Mouse (Mus musculus) granulocyte monocyte progenitor cell, adult 5-6 weeks (primary cell): ENCODE results near the gene Pnpla5. TPM values are rescaled to one million over a fixed set of nuclear protein-coding genes. Genes with fewer than 3 reads are reported as not detected.
"Not testable (repeated sequence)": the region's sequence is repeated elsewhere in the genome, so short reads cannot be mapped to it uniquely, and the experiment has no call there.

Experiments used
- ATAC-seq: replicated peaks from 2 replicates; pipeline ENCODE4 v1.8.0; 2016; ENCODE audit warnings: mild to moderate bottlenecking, moderate TSS enrichment, inconsistent platforms; ENCODE audit not compliant: poor library complexity, severe bottlenecking
- total RNA-seq, 2 experiments: library from RNA; stranded (forward) in 1 of 2; stranded (reverse) in 1 of 2; fragments of 200-712, 200-1000 nt in 1 of 2; fragments of >200 nt in 1 of 2; fragmentation: Nextera tagmentation in 1 of 2; gene quantifications; 2 replicates each; pipeline ENCODE4 v1.2.3; 2014 to 2017

Pnpla5 gene
- total RNA-seq, 2 experiments from 2014 or later: not detected

DNA sequence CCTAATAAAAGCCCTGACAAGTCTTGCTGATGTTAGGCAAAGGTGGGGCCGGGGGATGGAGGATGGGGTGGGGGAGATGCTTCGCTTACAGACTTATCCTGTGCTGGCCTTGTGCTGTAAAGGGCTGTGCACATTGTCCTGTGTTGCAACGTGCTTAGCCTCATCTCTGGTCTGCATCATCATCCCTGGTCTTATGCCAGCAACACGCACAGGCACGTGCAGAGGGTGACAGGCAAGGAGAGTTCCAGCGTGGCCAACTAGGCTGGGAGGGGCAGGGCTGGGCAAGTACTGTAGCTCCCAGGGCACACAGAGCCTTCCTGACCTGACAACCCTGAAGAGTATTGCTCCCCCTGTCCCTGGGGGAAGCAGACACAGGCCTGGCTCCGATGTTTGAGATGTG, 1.9 kb downstream of the Pnpla5 start:
- 0 out of 2 replicates have a peak, but pooled peaks have one; percentile 37 for ATAC-seq

DNA sequence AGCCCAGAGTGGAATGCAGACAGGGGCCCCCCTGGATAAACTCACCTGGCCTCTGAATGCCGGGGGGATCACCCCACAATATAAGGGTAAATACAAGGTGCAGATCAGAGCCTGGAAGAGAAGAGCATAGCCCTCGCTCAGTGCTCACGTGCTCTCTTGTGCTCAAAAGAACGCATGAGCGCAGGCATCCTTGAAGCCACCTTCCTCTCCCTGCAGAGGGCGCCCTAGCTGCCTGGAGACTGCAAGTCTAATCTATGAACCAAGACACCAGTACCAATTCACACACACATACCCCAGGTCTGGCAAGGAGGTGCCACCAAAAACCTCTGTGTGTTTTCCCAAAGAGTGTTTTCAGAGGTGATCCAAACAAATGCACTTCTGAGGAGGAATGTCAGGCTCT, 2.4 kb downstream of the Pnpla5 start:
- no peak; the same call in 1 of the 2 replicates for ATAC-seq

DNA sequence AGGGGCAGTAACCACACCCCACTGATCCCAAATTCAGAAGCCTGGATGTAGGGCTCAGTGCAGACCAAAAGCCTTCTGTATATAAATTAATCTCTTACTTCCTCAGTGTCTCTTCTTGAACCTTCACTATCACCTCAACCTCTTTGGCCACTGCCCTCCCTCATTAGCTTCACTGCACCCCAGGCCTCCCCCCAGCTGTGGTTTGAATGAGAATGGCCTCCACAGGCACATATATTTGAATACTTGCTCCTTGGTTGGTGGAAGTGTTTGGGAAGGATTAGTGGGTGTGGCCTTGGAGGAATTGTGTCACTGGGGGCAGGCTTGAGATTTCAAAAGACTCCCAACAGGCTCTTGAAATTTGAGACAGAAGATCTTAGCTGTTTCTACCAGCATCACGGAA, 6.5 kb downstream of the Pnpla5 start:
- ATAC-seq: no peak

DNA sequence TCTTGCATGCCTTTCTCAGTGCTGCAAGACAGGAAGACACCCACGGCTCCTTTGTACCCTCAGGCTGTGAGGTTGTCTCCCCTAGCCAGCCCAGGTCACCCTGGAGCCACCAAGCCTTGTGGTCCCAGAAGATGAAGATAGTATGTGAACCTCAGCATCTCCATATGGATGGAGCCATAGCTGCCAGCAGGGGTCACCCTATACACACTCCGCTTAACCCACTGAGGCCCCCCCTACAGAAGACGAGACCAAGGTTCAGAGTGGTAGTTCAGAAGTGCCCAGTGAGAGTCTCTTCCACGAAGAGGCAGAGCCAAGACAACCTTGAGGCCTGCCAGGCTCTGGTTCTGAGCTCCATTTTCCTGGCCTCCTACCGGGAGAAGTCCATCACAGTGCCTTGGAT, 7.2 kb downstream of the Pnpla5 start:
- ATAC-seq: no peak

DNA sequence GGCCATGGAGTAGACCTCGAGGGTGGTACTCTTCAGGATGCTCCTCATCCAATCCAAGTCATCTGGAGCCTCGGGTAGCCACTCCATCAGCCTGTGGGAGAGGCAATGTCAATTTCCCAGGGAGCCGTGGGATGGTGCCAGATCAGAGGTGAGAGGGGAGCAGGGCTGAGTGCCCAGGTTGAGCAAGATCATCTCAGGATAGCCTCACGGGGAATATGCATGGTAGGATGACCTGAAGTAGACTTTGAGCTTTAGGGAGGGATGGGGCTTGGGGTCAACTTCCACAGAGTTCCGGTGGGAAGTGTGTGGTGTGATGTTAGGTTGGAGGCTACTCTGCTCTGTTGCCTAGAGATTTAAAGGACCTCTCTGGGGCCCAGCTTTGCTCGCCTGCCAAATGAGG, 9.1 kb downstream of the Pnpla5 start:
- no peak for ATAC-seq

DNA sequence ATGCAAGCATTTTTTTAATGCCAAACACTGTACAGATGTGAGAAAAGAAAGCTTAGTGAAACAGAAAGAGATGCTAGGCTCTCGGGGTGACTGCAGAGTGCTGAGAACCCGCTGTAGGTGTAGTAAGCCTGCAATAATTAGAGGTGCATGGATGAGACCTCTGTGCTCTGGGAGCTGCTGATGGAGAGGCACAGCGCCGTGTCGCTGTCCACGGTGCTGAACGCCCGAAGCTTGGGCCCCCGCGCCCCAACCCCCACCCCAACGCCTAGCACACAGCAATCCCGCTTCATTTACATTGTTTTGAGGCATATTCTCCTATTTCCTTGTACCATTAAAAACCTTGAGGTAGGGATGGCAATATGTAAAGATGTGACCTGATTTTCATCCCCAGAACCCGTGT, 14.1 kb downstream of the Pnpla5 start:
- ATAC-seq: peak; percentile 54

DNA sequence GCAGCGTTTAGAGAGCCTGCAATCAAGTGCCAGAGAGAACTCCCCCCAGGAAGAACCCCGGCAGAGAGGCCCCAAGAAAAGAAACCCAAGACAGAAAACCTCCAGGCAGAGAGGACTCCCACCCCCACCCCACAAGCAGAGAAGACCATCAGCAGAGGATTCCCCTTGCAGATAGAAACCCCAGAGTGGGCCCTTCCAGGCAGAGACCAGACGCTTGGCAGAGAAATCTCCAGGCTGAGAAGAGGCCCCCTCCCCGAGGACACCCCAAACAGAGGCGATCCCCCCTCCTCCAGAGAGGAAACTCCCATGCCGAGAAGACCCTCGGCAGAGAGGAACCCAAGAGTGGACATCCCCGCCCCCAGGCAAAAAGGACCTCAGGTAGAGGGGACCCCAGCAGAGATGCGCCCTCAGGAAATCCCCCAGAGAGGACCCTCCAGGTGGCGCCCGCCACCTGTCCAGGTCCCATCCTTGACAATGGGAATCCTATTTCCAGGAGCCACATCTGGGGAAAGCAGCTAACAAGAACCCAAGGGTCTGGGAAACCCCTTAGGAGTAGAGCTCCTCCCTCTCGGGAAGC, 17.0 kb downstream of the Pnpla5 start:
- ATAC-seq: no peak

DNA sequence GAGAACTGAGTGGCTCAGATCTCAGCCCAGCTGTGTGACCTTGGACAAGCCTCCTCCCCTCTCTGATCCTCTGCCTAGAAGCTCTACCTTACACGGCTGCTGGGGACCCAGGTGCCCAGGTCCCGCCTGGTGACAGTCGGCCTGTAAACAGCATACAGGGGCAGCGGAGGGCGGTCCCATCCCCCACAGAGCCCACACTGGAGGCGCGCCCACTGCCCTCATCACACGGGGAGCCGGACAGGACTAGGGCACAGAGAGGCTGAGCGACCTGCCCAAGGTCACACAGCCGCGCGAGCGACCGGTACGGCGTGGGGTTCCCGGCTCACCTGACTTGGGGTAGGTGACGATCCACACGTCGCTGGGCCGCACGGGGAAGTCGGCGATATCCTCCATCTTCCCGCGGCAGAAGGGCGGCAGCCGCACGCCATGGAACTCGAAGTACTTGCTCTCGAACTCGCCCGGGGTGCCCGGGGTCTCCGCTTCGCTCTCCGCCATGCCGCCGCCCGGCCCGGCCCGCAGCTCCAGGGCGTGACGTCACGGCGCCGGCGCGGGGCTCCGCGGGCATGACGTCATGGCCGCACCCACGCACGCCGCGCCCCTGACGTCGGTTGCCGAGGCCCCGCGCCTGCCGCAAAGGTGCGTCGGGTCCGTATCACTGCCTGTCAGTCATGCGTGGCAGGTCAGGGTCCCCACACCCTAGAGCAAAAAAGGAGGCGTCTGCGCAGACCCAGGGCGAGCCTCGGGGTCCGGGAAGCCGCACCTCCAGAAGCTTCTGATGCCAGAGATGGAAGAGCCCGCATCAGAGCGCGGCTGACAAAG, 17.7 kb downstream of the Pnpla5 start, which contains the start of gene Sult4a1:
Gene Sult4a1, minus strand, starts transcription at position 650 of the 819 bp plus-strand sequence.
- ATAC-seq: peak; percentile 20; the same call in 1 of the 2 replicates

DNA sequence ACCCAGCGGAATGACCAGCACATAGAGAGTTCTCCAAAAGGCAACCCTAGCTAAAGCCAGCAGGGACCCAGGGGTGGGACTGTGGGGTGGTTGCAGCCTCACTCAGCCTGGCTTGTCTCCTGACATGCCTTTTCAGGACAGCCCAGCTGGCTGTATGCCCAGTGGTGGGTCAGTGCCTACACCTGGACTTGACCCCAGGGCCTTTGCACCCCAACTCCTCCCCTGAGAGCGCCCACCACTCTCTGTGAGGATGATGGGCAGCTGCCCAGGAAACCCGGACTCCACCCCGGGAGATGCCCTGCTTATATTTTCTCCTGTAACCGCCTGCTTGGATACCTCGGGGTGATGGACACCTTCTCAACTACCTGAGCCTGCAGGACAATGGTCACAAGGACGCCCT, 18.3 kb downstream of the Pnpla5 start:
- ATAC-seq: no peak

DNA sequence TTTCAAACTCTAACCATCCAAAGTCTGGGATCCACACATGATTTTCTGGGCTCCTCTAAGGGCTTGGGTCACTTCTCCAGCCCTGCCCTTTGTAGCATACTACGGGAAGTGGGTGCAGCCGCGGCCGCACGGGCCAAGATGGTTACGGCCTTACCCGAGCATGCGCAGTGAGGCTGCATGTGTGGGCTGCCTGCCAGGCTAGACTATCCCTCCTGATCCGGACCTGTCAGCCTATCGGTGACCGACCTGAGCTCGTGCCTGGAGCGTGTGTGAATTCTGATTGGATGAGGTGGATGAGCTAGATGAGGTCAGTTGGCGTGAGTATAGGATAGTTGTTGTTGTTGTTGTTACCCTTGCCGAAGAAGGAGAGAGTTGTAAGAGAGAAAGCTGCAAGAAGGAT, 25.4 kb downstream of the Pnpla5 start:
- ATAC-seq: not testable (repeated sequence)

DNA sequence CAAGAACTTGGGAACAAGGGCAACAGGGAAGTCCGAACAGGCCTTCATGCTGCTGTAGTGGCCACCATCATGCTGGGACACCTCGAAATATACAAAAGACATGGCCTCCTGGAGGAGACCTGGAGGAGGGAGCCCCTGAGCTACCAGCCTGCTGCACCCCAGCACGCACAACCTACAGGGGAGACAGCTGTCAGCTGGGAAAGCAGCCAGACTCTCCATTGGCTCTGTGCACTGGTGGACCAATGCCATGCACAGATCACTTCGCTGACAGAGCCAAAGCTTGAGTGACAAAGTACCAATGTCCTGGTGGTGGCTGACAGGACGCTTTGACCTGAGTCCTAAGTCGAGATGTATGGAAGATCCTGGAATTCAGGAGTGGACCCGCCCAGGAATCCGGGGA, 26.9 kb downstream of the Pnpla5 start:
- ATAC-seq: no peak

DNA sequence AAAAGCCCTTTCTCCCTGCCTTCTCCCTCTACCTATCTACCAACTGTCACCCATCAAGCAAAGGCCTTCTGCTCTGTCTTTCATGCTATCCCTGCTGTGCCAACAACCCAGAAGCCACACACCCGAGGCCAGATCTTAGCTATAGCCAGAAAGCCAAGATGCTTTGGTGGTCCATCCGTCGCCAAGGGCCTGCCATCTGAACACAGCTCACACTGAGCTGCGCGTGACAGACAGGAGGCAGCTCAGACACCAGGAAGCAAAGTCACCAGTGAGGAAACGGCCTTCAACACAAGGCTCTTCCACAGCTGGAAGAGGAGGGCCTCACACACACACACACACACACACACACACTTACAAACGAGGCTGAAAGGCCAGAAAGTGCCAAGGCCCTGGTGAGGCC, 28.1 kb downstream of the Pnpla5 start:
- no peak for ATAC-seq

DNA sequence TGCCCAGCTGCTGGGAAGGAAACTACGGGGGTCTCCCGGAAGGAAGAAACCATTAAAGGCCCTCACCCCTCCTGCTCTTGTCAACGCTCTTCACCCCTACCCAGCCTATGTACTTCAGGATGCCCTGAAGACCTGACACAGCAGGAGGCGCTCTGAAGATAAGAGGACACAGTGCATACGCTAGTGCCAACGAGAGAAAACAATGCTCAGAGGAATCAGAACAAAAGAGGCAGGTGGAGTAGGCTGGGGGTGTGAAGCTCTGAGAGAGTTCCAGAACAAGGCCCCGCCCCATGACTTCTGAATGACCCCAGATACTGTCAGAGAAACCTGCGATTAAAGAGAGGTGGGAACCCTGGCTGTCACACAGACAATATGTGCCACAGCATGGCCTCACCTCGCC, 36.2 kb downstream of the Pnpla5 start:
- no peak for ATAC-seq

DNA sequence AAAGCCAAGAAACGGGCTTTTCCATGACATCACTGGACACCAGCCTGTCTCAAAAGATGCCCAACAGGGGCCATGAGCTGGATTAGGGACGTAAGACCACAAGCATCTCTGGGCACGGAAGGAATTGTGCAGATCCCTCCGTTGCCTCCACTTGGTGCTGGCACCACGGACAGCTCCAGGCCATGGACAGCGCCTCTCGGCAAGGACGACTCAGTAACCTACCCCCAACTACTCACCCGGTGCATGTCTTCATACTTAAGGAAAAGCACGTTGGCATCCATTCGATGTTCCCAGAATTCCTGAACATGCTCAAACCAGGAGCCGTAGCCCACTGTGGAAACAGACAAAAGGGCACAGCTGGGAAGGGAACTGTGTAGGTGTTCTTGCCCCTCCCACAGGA, 36.6 kb downstream of the Pnpla5 start:
- no peak for ATAC-seq

DNA sequence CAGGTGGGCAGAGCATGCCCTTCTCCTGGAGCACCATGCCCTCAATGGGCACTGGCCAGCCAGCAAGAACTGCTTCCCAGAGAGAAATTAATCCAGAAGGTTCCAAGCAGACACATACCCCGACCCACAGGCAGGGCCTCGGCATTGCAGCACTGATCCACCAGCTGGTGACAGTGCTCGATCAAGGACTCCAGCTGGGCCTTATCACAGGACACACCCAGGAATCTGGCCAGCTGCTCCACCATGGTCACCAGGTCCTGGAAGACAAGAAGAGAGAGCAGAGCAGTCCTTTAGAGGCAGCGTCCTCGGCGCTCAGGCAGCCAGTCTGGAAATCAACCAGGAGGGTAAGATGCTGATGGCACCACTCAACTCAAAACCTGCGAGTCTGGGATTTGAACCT, 42.9 kb downstream of the Pnpla5 start:
- no peak for ATAC-seq

DNA sequence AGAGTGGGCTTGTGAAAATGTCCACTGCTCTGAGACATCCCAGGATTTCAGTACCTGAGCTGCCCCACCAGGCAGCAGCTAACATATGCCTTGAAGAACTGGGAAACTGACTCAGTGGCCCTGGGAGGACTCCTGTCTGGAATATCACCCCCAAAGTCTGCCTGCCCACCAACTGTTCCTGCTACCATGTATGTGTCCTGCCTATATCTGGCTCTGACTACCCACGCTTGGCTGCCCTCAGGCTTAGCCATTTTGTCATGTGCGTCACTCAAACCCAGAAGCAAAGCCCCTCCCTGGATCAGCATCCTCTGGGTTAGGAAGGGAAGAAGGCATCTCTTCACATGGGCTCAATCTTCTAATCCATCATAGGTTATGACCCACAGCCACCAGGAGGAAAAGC, 43.5 kb downstream of the Pnpla5 start:
- no peak for ATAC-seq

DNA sequence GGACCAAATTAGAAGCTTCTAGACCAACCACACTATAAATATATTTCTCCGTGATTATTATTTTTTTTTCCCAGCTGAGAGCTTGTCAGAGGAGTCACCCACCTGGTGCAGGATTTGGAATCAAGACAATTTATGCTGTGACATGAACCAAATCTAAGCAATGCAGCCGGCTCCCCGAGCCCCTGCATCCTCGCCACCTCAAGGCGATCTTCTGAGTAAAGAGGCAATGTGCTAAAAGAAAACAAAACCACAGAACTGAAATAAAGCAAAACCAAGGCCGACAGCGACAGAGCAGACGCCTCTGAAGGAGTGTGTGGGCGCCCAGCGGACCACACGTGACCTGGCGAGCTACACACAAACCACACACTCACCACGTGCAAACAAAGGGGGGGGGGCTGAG, 44.3 kb downstream of the Pnpla5 start:
- ATAC-seq: no peak

DNA sequence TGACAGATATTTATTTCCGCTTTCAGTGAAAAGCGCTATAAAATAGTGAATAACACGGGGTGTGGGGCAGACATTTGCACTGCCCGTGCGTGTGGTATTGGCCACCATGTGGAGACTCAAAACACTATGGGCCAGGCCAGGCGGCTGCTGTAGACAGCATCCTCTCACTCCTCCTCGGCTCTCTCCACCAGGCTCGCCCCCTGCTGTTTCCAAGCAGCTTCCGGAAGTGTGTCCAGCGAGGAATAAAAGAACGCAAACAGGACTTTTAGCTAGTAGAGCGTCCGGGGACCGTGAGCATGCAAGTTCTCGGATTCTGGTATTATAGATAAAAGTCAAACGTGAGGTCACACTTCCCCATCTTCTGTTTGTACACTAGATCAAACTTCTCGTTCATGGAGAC, 45.8 kb downstream of the Pnpla5 start:
- ATAC-seq: no peak

DNA sequence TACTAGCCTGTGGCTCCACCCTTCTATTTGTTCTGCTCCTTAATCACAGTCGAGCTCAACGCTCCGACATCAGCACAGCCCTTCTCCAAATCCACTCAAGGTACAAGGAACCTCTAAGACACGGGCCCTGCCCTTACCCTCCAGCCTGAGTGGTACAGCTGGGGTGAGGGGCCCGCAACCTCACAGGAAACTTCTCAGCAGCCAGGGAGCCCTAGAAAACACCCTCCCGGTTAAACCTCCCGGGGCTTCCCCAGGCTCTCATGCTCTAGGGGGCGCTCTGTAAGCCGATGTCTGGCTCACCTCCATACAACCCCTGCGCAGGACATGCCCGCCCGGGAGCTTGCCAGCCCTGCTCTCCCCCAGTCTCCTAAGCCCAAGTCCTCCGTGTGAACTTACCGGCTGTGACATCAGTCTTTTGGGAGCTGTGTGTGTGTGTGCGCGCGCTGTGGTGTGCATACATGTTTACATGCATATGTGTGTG, 48.2 kb downstream of the Pnpla5 start:
- no peak for ATAC-seq

DNA sequence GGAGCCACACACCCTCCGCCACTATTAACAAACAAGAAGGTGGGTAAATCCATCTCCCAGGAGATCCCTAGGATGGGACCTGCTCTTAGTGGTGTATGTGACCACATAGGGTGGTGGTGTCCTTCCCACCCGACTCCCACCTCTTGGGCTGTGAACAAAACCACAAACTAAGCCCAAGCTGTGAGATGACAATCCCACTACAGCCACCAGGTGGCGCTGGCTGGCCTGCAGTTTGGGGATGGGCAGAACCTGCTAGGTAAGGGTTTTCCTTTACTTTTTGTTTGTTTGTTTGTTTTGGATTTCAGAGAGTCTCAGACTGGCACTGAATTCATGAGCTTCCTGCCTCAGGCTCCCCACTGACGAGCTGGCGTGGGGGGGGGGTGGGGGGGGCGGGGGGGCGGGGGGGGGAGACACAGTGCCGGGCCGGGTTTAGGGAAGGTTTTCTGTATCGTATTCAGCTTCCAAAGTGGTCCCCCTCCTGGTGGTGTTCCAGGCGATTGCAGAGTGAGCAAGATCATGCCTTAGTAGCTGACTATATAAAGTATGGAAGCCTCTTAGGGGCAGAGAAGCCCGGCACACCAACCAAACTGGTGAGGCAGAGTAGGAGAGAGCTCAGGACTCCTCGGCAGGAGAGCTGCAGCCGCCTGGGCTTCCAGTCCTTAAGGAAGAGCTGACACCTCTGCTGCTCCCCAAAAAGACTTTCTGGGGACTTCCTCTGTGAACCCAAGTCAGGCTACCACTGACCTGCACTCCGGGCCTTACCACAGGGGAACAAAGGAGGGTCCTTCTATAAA, 48.9 kb downstream of the Pnpla5 start:
- ATAC-seq: 0 out of 2 replicates have a peak, but pooled peaks have one; percentile 33

DNA sequence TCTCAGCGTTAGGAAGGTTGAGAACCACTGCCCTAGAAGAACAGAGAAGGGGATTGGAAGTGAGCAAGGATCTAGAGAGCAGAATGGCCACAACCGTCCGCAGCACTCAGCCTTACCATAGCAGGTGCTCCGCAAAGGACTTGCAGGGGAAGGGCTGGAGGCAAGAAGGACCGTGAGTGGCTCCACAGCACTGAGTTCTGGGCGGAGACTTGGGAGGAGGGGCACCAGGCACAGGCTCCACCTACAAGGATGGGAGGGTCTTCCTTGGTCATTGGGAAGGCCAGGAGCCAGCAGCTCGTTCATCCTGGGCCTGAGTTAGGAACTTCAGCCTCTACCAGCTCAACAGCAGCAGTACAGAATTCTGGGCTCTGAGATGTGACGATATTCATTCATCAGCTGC, 49.9 kb downstream of the Pnpla5 start:
- no peak for ATAC-seq
